Mouse (Mus musculus) right cerebral cortex, adult 2 months (tissue): ENCODE measurements at regions not wholly inside any gene's neighbourhood (a gene's known extent, or its start where the extent isn't known, plus 50 kb on each side); places are given as distances from the start of the nearest gene placed in this dataset.

Experiments
- DNase-seq, 2 experiments: peaks; one replicate each; pipeline ENCODE4 v3.0.0; 2021 to 2022; ENCODE audit warnings: low spot score in 2 of 2

- no peak for DNase-seq
Observed at GRCm38 (mm10) chr13:119267608-119268300, 160.6 kb upstream of the Paip1 start.

- no peak for DNase-seq
Observed at GRCm38 (mm10) chr13:119268301-119268675, 160.1 kb upstream of the Paip1 start.

DNA sequence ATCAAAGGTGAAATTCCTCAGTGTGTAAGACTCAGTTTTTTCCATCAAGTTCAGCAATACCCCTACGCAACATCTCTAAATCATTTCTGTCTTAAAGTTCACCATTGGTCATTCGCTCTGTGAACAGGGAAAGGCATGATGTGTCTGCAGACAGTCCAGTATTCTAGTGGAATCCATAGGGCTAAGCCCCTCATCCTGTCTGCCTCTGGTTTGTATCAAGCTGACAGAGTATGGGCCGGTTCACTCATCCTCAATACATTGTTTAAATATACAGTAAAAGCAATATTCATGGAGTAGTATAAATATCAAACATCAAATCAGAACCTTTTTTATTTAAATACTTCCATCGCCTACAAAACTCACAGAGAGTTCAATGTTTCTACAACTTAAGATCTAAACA, 152.9 kb upstream of the Paip1 start:
- no peak for DNase-seq

DNA sequence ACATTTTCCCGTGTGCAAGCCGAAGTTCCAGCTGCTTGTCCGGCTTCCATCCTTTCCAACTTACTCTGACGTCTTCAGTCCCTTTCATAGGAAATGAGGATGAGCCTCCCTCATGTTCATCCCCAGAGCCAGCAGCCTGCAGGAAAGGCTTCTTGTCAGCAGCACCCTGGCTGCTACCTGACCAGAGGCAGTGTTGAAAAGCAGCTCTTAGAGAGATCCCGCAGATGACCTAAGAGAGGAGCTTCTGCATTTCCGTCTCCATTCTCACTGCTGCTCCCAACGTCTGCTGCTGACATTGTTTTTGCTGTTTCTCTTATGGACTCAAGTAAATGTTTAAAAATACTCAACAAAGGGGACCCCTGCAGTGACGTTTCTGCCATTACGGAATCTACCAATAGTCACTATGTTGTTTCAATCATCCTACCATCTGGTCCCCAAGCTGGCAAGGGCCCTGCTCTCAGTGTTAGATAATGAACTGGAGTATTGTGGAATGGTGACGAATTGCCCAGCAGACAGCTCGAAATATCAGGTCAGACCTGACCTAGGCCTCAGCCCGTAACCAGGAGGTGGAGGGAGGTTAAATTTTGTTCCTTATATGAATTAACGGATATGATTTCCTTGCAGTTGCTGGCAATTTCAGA, 151.0 kb upstream of the Paip1 start:
- DNase-seq = no peak

DNA sequence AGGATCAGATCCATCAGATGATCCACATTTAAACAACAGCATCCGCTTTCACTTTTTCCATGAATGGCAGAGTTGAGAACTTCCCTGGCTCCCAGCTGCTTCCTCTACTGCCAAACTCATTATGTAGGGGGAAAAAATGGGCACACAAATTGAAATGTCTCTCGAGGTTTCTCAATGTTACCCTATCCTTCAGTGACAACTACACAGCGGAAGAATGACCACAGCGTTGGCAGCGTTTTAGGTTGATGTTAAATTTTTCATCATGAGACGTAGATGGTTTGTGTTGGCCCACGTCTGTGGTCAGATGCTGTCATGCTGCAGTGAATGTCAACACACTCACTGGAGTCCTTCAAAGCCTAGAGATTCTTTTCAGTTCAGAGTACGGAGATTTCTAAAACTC, 149.0 kb upstream of the Paip1 start:
- no peak for DNase-seq

- DNase-seq = no peak
Observed at GRCm38 (mm10) chr13:119280622-119281021, 147.8 kb upstream of the Paip1 start.

- peak; percentile 69 to 73 for DNase-seq
Observed at GRCm38 (mm10) chr13:119283448-119283847, 145.0 kb upstream of the Paip1 start.

DNA sequence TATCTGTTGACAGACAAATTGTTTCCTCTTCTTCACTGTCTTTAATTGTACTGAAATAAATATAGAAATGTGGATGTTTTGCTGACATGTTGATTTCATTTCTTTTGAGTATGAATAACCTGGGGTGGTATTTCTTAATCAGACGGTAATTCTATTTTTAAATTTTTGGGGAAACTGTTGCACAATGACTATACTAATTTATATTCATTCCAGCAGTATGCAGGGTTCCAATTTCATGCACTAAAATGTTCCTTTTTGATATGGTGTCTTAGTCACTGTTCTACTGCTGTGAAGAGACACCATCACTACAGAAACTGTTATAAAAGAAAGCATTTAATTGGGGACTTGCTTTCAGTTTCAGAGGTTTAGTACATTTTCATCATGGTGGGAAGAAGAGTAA, 119.2 kb upstream of the Paip1 start:
- DNase-seq = no peak

DNA sequence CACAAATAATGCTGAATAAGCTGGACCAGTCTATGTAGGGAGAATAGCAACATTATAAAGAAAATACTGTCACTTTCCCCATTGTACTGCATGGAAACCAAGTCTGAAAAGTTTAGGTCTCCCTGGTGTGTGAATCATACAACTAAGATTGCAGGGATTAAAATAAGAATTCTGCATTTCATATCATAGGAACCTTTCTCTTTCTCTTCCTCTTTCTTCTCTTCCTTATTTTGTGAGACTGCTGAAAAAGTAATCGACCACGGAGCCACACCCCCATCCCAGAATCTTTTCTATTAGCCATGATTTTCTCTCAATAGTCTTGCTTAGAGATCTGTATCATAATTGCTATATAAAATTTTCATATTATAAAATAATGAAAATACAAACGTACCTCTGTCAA, 118.4 kb upstream of the Paip1 start:
- no peak for DNase-seq

- no peak for DNase-seq
Observed at GRCm38 (mm10) chr13:119314356-119314755, 114.0 kb upstream of the Paip1 start.

DNA sequence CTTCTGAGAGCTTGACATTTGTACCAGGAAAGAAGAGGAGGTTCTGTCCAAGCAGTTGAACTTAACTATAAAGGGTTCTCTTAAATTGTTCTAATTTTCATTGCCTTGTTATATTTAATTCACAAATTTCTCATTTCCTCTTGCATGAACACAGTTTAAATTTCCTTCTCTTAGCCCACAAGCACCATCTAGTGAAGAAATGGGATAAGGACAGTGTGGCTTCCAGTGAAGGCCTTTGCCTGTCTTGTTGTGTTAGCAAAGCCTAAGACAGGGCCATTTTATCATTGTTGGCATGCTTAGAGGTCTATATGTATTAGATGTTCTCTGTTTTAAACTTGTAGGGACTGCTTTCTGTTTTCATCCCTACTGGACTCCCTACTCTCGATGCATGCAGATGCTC, 110.0 kb upstream of the Paip1 start:
- peak in 1 of 2 experiments; percentile 16 for DNase-seq

DNA sequence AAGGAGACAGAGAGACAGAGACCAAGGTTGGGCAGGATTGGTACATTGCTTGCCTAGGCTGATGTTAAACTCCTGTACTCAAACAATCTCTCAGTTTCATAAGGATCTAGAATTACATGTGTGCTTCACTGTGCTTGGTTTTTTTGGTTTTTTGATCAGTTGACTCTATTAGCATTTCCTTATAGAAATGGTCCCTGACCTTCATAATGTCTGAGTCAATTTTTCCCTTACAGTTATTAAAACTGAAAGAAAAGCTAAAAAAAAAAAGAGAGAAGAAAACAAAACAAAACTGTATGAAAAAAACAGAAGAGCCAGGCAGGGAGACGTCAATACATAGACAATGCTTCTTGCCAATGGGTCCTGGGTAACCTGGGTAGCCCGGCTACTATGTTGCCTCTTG, 102.9 kb upstream of the Paip1 start:
- no peak for DNase-seq

GRCm38 (mm10) chr13:119326877-119327625, 101.3 kb upstream of the Paip1 start:
- no peak for DNase-seq

DNA sequence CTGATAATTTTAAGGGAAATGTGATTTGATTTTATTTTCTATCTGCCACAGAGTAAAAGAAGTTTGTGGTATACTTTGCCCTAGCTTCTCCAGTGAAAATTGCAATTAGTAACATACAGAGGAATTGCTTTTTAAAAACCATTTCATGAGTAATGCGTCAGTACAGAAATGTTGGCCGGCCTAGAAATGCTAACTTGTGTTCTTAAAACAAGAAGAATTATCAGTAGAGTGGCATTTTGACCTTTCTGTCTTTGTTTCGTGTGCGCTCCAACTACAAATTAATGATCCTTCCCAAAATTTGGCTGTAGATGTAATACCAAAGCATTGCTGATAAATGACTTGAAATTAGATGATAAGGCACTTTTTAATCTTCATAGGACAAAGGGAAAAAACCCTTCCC, 99.7 kb upstream of the Paip1 start:
- DNase-seq = no peak

DNA sequence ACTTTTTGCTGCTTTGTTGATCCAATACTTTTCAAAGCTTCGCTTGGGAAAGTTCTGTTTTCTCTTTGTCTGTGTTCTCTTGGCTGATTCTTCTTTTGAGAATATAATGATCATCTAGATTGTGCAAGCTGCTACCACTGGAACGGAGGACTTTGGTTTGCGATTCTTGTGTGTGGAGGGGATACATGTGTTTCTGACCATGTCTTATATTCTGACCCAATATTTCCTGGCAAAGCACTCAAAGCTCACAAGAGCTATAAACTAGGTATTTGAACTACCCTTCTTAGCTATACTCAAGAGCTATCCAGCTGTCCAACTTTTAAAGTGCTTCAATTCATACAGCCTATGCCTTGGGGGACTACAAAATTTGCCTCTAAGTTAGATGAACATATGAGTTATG, 96.6 kb upstream of the Paip1 start:
- no peak for DNase-seq

DNA sequence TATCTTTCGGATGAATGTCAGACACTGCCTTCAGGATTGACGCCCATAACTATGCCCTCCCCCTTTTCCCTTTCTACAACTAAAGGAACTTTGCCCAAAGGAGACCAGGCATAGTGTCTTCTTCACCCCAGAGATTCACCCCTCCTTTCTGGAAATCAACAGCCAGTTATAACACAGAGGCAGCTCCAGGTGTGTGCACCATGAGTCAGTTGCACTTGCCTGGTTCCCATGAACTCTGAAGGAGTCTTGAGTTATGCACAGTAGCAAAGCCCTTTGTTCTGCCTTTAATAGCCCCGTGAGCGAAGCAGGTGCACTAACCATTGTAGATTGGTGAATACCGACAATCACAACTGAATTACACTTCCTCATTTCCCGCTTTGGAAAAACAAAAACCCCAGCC, 94.5 kb upstream of the Paip1 start:
- DNase-seq = no peak

DNA sequence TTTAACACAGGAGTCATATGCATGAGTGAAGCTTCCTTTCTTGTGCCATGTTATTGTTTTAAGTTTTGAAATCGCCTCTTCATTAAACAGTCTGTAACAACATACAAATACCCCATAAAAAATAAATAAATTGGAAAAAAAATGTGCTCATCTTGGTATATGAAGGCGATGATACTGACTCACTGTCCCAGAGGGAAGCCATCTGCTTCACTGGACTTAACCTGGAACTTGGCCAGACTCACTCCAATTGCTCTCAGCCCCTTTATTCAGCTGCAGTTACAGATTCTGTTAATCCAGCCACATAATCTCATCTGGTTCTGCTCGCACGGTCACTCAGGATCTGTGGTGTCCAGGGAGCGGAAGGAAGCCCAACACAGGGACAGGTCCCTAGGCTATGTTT, 90.5 kb upstream of the Paip1 start:
- DNase-seq = no peak

DNA sequence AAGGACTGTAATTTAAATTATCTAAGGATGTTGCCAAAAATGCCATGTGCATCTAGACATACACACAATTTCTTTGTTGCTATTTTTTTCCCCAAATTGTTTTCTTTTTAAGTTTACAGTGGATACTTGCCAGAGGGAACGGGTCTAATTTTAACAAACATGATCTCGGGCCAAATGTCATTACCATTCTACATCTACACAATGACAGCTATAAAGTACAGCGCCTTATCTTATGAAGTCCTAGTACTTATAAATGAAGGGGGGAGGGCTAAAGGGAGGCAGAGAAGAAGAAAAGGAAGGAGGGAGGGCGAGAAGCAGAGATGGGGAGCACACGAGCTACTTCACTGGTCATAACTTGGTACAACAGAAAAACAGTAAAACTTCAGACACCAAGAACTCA, 89.4 kb upstream of the Paip1 start:
- DNase-seq = no peak

- DNase-seq = no peak
Observed at GRCm38 (mm10) chr13:119339762-119340161, 88.6 kb upstream of the Paip1 start.

DNA sequence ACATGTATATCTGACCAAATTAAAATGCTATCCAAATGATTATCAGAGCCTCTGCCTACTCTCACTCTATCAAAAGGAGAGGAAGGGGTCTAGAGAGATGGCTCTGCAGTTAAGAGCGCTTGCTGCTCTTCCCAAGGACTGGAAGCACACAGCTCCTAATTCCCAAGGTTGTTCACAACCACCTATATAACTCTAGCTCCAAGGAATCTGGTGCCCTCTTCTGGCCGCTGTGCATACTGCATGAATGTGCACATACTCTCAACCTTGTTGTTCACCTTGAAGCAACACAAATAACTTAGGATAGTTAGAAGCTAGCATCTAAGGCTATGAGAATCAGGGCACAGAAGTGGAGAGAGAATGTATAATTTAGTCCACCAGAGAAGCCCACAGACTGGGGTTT, 86.6 kb upstream of the Paip1 start:
- peak; percentile 29 to 31 for DNase-seq

- no peak for DNase-seq
Observed at GRCm38 (mm10) chr13:119342761-119343160, 85.6 kb upstream of the Paip1 start.

DNA sequence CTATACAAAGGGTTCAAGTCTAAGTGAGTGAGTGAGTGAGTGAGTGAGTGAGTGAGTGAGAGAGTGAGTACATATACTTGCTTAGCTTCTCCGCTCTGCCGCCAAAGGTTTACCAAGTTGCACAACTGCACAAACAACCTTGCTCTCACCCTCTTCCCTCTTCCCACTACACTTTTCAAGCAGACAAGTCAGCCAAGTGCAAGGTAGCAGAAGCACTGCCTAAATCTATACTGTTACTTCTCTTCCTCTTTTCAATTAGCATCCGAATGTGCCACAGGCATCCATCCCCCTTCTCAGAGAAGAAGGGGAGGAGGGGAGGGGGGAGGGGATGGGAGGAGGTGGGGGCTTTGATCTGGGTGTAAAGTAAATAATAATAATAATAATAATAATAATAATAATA, 80.4 kb upstream of the Paip1 start:
- no peak for DNase-seq

DNA sequence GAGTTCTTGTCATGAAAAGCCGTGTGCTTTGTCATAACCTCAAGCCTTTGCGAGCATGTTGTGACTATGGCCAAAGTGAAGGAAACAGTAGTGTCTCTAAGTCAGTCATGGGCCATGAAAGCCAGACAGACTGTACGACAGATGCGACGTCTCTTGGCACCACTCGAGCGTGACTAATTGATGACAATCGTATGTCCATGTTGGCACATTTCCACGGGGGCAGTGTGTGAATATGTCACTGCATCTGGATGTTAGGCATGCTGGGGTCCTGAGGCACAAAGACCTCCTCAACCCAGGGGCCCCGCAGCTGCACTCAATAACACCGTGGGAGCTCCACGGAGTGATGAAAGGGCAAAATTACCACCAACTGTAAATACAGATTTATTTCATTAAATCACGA, 77.1 kb upstream of the Paip1 start:
- DNase-seq = no peak
